Mouse (Mus musculus): Measurements from ENCODE around the gene Cd209c. TPM values are rescaled to one million over a fixed set of nuclear protein-coding genes. Genes with fewer than 3 reads are reported as not detected.

Cd209c gene
- polyA plus RNA-seq (2012; rRNA removed; ENCODE audit: low replicate concordance), result 2.9 and 3.3 TPM in 2 replicates

GRCm38 (mm10) chr8:3954646-3955045, at the start of gene Cd209c:
Gene Cd209c (minus strand): TSS chr8:3954746.

DNA sequence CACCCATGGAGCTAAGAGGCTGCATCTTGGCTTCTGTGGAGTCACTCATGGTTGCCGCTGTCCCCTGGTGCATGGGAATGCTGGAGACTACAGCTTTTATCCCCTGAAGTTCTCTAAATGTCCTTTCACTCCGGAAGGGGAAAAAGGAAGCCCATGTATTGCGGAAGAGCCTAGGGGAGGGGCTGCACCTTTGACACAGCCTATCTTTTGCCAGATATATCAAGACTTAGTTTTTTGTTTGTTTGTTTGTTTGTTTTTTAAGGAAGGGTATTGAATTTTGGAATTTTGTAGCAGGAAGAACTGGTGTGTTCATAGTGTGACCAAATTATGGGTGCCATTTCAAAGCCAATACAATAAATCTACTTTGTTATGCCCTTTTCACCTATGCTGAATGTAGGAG, 27.8 kb downstream of the Cd209c start, which contains the start of gene Cd209b:
TSS of gene Cd209b (minus strand) at position 101 of the 400 bp plus-strand sequence.

Other genes with a start within 250 kb of the Cd209c start
- gene Clec4g, start 234.1 kb downstream of the Cd209c start, polyA plus RNA-seq (2012; rRNA removed; ENCODE audit: low replicate concordance), result 0.23 and 0.42 TPM in 2 replicates
- gene Cd209a, start 205.8 kb downstream of the Cd209c start, polyA plus RNA-seq (2012; rRNA removed; ENCODE audit: low replicate concordance), result 5.6 TPM in 2 replicates
- 0.20 and 0.28 TPM in 2 replicates for gene Cd209e, start 100.4 kb downstream of the Cd209c start, polyA plus RNA-seq (2012; rRNA removed; ENCODE audit: low replicate concordance)
- 10.1 and 14.4 TPM in 2 replicates for gene Cd209d, start 76.2 kb downstream of the Cd209c start, polyA plus RNA-seq (2012; rRNA removed; ENCODE audit: low replicate concordance)
- 5.8 and 8.3 TPM in 2 replicates for gene Cd209b, start 27.9 kb downstream of the Cd209c start, polyA plus RNA-seq (2012; rRNA removed; ENCODE audit: low replicate concordance)
- 40.2 and 44.0 TPM in 2 replicates for gene Cd209f, start 151.1 kb upstream of the Cd209c start, polyA plus RNA-seq (2012; rRNA removed; ENCODE audit: low replicate concordance)
- 29.4 and 31.4 TPM in 2 replicates for gene Cd209g, start 179.4 kb upstream of the Cd209c start, polyA plus RNA-seq (2012; rRNA removed; ENCODE audit: low replicate concordance)
- 36.9 and 46.0 TPM in 2 replicates for gene Evi5l, start 211.8 kb upstream of the Cd209c start, polyA plus RNA-seq (2012; rRNA removed; ENCODE audit: low replicate concordance)

Measured in subcutaneous adipose tissue, adult 2 months (tissue).